Mouse (Mus musculus): ENCODE results near the gene Arhgef18. TPM values are rescaled to one million over a fixed set of nuclear protein-coding genes. Genes with fewer than 3 reads are reported as not detected.

Arhgef18 gene
- polyA plus RNA-seq, 2 experiments = 2.0 to 3.6 TPM

DNA sequence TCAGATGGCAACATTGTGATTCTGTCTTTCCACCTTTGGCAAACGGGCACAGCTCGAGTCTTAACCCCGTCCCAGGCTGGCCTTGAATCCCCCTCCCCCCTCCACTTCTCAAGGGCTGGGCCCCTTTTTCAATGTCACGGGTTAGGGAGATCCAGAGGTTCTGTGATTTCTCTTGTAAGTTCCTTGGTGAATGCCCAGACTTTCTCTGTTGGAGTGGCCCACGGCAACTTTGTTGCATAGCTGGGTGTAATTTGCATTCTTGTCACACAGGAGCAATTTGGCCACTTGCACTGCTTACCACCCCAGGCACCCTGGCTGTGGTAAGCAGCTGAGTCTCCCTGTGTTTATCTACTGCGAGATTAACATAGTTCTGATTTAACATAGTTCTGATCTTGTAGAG lies 1.8 kb downstream of the Arhgef18 start:
- no peak overlapping the region for H3K4me2 ChIP-seq (ENCODE audit: low read depth)
- ATAC-seq (ENCODE audit: insufficient read depth) = no peak
- no peak overlapping the region for H3K4me3 ChIP-seq (ENCODE audit: insufficient read depth in 1 of 2, low read depth in 2 of 2, low read length in 2 of 2)
- DNase-seq (ENCODE audit: low read depth in 3 of 3, low spot score in 3 of 3) = no peak
- 60% methylated on average over 6 of the region's 6 CpGs for WGBS (ENCODE audit: insufficient replicate concordance)
- H3K36me3 ChIP-seq (replicated peaks; ENCODE audit: control insufficient read depth, insufficient read depth, low read depth) = no peaks in the 10 kb centered on the region
- H3K27me3 ChIP-seq (ENCODE audit: control insufficient read depth, insufficient read depth, low read length) = no peaks in the 10 kb centered on the region
- peaks cover 4 to 20% of the 10 kb centered on the region in 2 experiments; a peak in 3 of 4 replicates for H3K4me1 ChIP-seq (replicated peaks; ENCODE audit: control insufficient read depth in 2 of 2, insufficient read depth in 2 of 2, low read length in 1 of 2)
- no peak overlapping the region for H3K27ac ChIP-seq
- H3K9me3 ChIP-seq (ENCODE audit: control insufficient read depth, low read length) = no peaks in the 10 kb centered on the region
- no peak overlapping the region for H3K9ac ChIP-seq (replicated peaks)
- no peak for TF ChIP-seq CTCF (IDR thresholded peaks at IDR 0.05; ENCODE audit: low read depth)
- TF ChIP-seq EP300 (IDR thresholded peaks at IDR 0.05; ENCODE audit: low read depth) = no peak

DNA sequence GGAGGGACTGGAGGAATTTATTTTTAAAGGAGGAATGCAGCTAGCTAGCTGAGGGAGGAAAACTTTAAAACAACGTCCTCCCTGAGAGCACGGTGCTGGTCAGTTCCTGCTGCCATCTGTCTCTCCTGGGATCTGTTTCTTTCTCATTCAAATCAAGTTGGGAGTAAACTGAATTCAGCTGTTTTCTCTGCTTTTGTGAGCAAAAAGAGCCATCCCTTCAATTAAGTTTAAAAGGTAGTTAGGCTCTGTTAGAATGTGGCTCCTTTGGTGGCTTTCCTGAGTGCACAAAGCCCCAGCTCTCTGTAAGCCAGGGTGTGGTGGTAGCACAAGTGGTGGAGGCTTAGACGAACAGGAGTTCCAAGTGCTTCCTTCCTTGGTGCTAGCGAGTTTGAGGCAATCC lies 2.4 kb downstream of the Arhgef18 start:
- no peak for DNase-seq (ENCODE audit: low read depth in 3 of 3, low spot score in 3 of 3)
- ATAC-seq (ENCODE audit: insufficient read depth) = no peak
- no peak for TF ChIP-seq EP300 (IDR thresholded peaks at IDR 0.05; ENCODE audit: low read depth)
- no peak for TF ChIP-seq CTCF (IDR thresholded peaks at IDR 0.05; ENCODE audit: low read depth)
- no peak overlapping the region for H3K4me2 ChIP-seq (ENCODE audit: low read depth)
- H3K36me3 ChIP-seq (replicated peaks; ENCODE audit: control insufficient read depth, insufficient read depth, low read depth) = no peaks in the 10 kb centered on the region
- H3K27me3 ChIP-seq (ENCODE audit: control insufficient read depth, insufficient read depth, low read length) = no peaks in the 10 kb centered on the region
- H3K4me1 ChIP-seq (replicated peaks; ENCODE audit: control insufficient read depth in 2 of 2, insufficient read depth in 2 of 2, low read length in 1 of 2) = peaks cover 4 to 20% of the 10 kb centered on the region in 2 experiments; a peak in 3 of 4 replicates
- H3K27ac ChIP-seq = no peak overlapping the region
- no peak overlapping the region for H3K9ac ChIP-seq (replicated peaks)
- H3K4me3 ChIP-seq (ENCODE audit: insufficient read depth in 1 of 2, low read depth in 2 of 2, low read length in 2 of 2) = no peak overlapping the region
- 60% methylated on average over 4 of the region's 4 CpGs for WGBS (ENCODE audit: insufficient replicate concordance)
- no peaks in the 10 kb centered on the region for H3K9me3 ChIP-seq (ENCODE audit: control insufficient read depth, low read length)

DNA sequence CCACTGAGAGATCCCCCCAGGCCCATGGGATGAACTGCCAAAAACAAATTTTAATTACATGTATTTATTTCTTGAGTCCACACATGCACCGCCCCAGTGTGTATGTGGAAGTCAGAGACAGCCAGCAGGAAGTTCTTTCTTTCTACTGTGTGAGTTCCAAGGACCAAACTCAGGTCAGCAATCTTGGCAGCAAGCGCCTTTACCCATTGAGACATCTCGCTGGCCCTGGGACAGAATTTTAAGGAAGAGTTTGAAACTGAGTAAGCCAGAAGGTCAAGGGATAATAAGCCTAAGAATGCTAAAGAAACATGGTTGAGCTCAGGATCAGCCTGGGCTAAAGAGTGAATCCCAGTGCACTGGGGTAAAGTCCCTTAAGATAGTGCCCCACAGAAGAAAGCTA lies 4.8 kb downstream of the Arhgef18 start:
- Histone ChIP-seq H3K27ac (no peak overlapping the region), H3K36me3 (replicated peaks; ENCODE audit: control insufficient read depth, insufficient read depth, low read depth) (no peaks in the 10 kb centered on the region), H3K4me1 (replicated peaks; ENCODE audit: control insufficient read depth in 2 of 2, insufficient read depth in 2 of 2, low read length in 1 of 2) (peaks cover 4 to 10% of the 10 kb centered on the region in 2 experiments; a peak in 3 of 4 replicates), H3K9ac (replicated peaks) (no peak overlapping the region), H3K9me3 (ENCODE audit: control insufficient read depth, low read length) (no peaks in the 10 kb centered on the region), H3K27me3 (ENCODE audit: control insufficient read depth, insufficient read depth, low read length) (no peaks in the 10 kb centered on the region), H3K4me3 (ENCODE audit: insufficient read depth in 1 of 2, low read depth in 2 of 2, low read length in 2 of 2) (no peak overlapping the region), H3K4me2 (ENCODE audit: low read depth) (no peak overlapping the region)
- no peak for DNase-seq (ENCODE audit: low read depth in 3 of 3, low spot score in 3 of 3)
- ATAC-seq (ENCODE audit: insufficient read depth) = no peak
- 82% methylated on average over 3 of the region's 3 CpGs for WGBS (ENCODE audit: insufficient replicate concordance)
- TF ChIP-seq CTCF (IDR thresholded peaks at IDR 0.05; ENCODE audit: low read depth) = no peak
- no peak for TF ChIP-seq EP300 (IDR thresholded peaks at IDR 0.05; ENCODE audit: low read depth)

DNA sequence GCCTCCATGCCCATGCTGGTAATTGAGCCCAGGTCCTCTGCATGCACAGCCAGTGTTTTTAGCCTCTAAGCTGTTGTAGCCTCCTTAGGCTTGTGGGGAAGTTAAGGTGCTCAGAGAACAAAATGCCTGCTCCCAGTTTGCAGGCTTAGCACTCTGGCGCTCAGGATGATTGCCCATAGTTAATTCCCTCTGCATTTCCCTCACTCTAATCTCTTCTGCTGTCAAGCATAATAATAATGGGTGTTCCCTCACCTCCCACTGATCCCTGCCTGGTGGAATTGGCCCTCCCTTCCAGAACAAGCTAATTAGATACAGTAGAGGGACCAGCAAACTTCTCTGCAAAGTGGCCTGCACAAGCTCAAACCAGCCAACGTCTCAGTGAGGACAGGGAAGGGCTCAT lies 7.7 kb downstream of the Arhgef18 start:
- Histone ChIP-seq H3K4me1 (replicated peaks; ENCODE audit: control insufficient read depth in 2 of 2, insufficient read depth in 2 of 2, low read length in 1 of 2) (no peaks in the 10 kb centered on the region), H3K27me3 (ENCODE audit: control insufficient read depth, insufficient read depth, low read length) (no peaks in the 10 kb centered on the region), H3K36me3 (replicated peaks; ENCODE audit: control insufficient read depth, insufficient read depth, low read depth) (no peaks in the 10 kb centered on the region), H3K4me2 (ENCODE audit: low read depth) (no peak overlapping the region), H3K9me3 (ENCODE audit: control insufficient read depth, low read length) (no peaks in the 10 kb centered on the region), H3K9ac (replicated peaks) (no peak overlapping the region), H3K27ac (no peak overlapping the region), H3K4me3 (ENCODE audit: insufficient read depth in 1 of 2, low read depth in 2 of 2, low read length in 2 of 2) (no peak overlapping the region)
- TF ChIP-seq EP300 (IDR thresholded peaks at IDR 0.05; ENCODE audit: low read depth) = no peak
- TF ChIP-seq CTCF (IDR thresholded peaks at IDR 0.05; ENCODE audit: low read depth) = no peak
- no peak for DNase-seq (ENCODE audit: low read depth in 3 of 3, low spot score in 3 of 3)
- 64% methylated on average over 2 of the region's 2 CpGs for WGBS (ENCODE audit: insufficient replicate concordance)
- no peak for ATAC-seq (ENCODE audit: insufficient read depth)

DNA sequence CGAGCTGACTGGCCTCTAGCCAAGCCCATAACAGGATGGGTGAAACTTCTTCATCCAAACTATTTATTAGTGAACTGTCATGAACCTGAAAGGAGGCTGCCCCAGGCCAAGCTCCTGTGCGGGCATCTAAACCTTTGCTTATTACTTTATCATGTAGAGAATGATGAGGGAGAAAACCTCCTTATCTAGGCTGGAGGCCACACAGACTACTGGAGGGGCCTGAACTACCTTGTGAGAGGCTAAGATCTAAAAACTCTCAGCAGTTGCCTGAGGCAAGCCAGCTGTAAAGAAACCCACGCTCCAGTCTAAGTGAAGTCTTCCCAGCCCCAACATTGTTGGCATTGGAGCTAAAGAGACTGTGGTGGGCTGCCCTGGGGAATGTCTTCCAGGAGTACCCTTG lies 14.6 kb downstream of the Arhgef18 start:
- no peak for TF ChIP-seq CTCF (IDR thresholded peaks at IDR 0.05; ENCODE audit: low read depth)
- peak; percentile 49; the same call in 1 of the 2 replicates for TF ChIP-seq EP300 (IDR thresholded peaks at IDR 0.05; ENCODE audit: low read depth)
- no peak for DNase-seq (ENCODE audit: low read depth in 3 of 3, low spot score in 3 of 3)
- 33% methylated on average over 3 of the region's 3 CpGs for WGBS (ENCODE audit: insufficient replicate concordance)
- peak overlapping the region; percentile 8; the same call in 1 of the 2 replicates for H3K4me2 ChIP-seq (ENCODE audit: low read depth)
- H3K36me3 ChIP-seq (replicated peaks; ENCODE audit: control insufficient read depth, insufficient read depth, low read depth) = no peaks in the 10 kb centered on the region
- H3K9me3 ChIP-seq (ENCODE audit: control insufficient read depth, low read length) = no peaks in the 10 kb centered on the region
- no peak overlapping the region for H3K9ac ChIP-seq (replicated peaks)
- peak; percentile 56 for ATAC-seq (ENCODE audit: insufficient read depth)
- H3K27me3 ChIP-seq (ENCODE audit: control insufficient read depth, insufficient read depth, low read length) = no peaks in the 10 kb centered on the region
- no peak overlapping the region for H3K27ac ChIP-seq
- H3K4me3 ChIP-seq (ENCODE audit: insufficient read depth in 1 of 2, low read depth in 2 of 2, low read length in 2 of 2) = no peak overlapping the region
- H3K4me1 ChIP-seq (replicated peaks; ENCODE audit: control insufficient read depth in 2 of 2, insufficient read depth in 2 of 2, low read length in 1 of 2) = peaks cover 26 to 43% of the 10 kb centered on the region in 2 experiments
